Mouse (Mus musculus): ENCODE results near the gene Ttll12. TPM values are rescaled to one million over a fixed set of nuclear protein-coding genes. Genes with fewer than 3 reads are reported as not detected.

Ttll12 gene
- polyA plus RNA-seq, 1 experiment from 2014 or later, result 36.2 TPM

- Histone ChIP-seq H3K9ac (ENCODE audit: low read length) (no peak overlapping the region), H3K4me1 (replicated peaks; ENCODE audit: control insufficient read depth, insufficient read depth, low read length) (peaks cover 4% of the 10 kb centered on the region; the same call in 1 of the 2 replicates), H3K27ac (ENCODE audit: low read depth) (no peak overlapping the region), H3K9me3 (ENCODE audit: control insufficient read depth, low read length) (no peaks in the 10 kb centered on the region), H3K4me3 (ENCODE audit: low read depth, low read length) (no peak overlapping the region), H3K4me2 (ENCODE audit: low read length) (no peak overlapping the region), H3K36me3 (ENCODE audit: control insufficient read depth, insufficient read depth, low read length) (no peaks in the 10 kb centered on the region), H3K27me3 (replicated peaks; ENCODE audit: control insufficient read depth, insufficient read depth, low read length) (peaks cover 33% of the 10 kb centered on the region)
- DNase-seq (ENCODE audit: low spot score), result no peak
- ATAC-seq (replicated peaks; ENCODE audit: low FRiP score, low TSS enrichment, low read depth), result no peak
- 61% methylated on average over 9 of the region's 9 CpGs for WGBS
Observed at GRCm38 (mm10) chr15:83530233-83530632, 64.7 kb downstream of the Ttll12 start.

- Histone ChIP-seq H3K4me1 (replicated peaks; ENCODE audit: control insufficient read depth, insufficient read depth, low read length) (peaks cover 4% of the 10 kb centered on the region; the same call in 1 of the 2 replicates), H3K4me3 (ENCODE audit: low read depth, low read length) (no peak overlapping the region), H3K27ac (ENCODE audit: low read depth) (no peak overlapping the region), H3K27me3 (replicated peaks; ENCODE audit: control insufficient read depth, insufficient read depth, low read length) (peaks cover 37% of the 10 kb centered on the region), H3K9me3 (ENCODE audit: control insufficient read depth, low read length) (no peaks in the 10 kb centered on the region), H3K9ac (ENCODE audit: low read length) (no peak overlapping the region), H3K36me3 (ENCODE audit: control insufficient read depth, insufficient read depth, low read length) (no peaks in the 10 kb centered on the region), H3K4me2 (ENCODE audit: low read length) (no peak overlapping the region)
- 73% methylated on average over 5 of the region's 5 CpGs for WGBS
- DNase-seq (ENCODE audit: low spot score), result no peak
- no peak for ATAC-seq (replicated peaks; ENCODE audit: low FRiP score, low TSS enrichment, low read depth)
Observed at GRCm38 (mm10) chr15:83529765-83530164, 65.2 kb downstream of the Ttll12 start.

- Histone ChIP-seq H3K4me1 (replicated peaks; ENCODE audit: control insufficient read depth, insufficient read depth, low read length) (peaks cover 4% of the 10 kb centered on the region; the same call in 1 of the 2 replicates), H3K9ac (ENCODE audit: low read length) (no peak overlapping the region), H3K9me3 (ENCODE audit: control insufficient read depth, low read length) (no peaks in the 10 kb centered on the region), H3K27ac (ENCODE audit: low read depth) (no peak overlapping the region), H3K27me3 (replicated peaks; ENCODE audit: control insufficient read depth, insufficient read depth, low read length) (peaks cover 41% of the 10 kb centered on the region), H3K36me3 (ENCODE audit: control insufficient read depth, insufficient read depth, low read length) (no peaks in the 10 kb centered on the region), H3K4me2 (ENCODE audit: low read length) (no peak overlapping the region), H3K4me3 (ENCODE audit: low read depth, low read length) (no peak overlapping the region)
- ATAC-seq (replicated peaks; ENCODE audit: low FRiP score, low TSS enrichment, low read depth), result no peak
- 52% methylated on average over 4 of the region's 4 CpGs for WGBS
- no peak for DNase-seq (ENCODE audit: low spot score)
Observed at GRCm38 (mm10) chr15:83528892-83529291, 66.1 kb downstream of the Ttll12 start.

GRCm38 (mm10) chr15:83527747-83528146, 67.2 kb downstream of the Ttll12 start:
- H3K4me3 ChIP-seq (ENCODE audit: low read depth, low read length), result no peak overlapping the region; the same call in 1 of the 2 replicates
- H3K4me1 ChIP-seq (replicated peaks; ENCODE audit: control insufficient read depth, insufficient read depth, low read length), result peaks cover 7% of the 10 kb centered on the region
- no peak overlapping the region for H3K27ac ChIP-seq (ENCODE audit: low read depth)
- DNase-seq (ENCODE audit: low spot score) (no peak), ATAC-seq (replicated peaks; ENCODE audit: low FRiP score, low TSS enrichment, low read depth) (no peak)
- H3K4me2 ChIP-seq (ENCODE audit: low read length), result peak overlapping the region; percentile 95
- H3K9ac ChIP-seq (ENCODE audit: low read length), result no peak overlapping the region
- no peaks in the 10 kb centered on the region for H3K9me3 ChIP-seq (ENCODE audit: control insufficient read depth, low read length)
- WGBS, result 77% methylated on average over 2 of the region's 2 CpGs
- peaks cover 41% of the 10 kb centered on the region for H3K27me3 ChIP-seq (replicated peaks; ENCODE audit: control insufficient read depth, insufficient read depth, low read length)
- H3K36me3 ChIP-seq (ENCODE audit: control insufficient read depth, insufficient read depth, low read length), result no peaks in the 10 kb centered on the region

GRCm38 (mm10) chr15:83527092-83527437, 67.9 kb downstream of the Ttll12 start:
- ATAC-seq (replicated peaks; ENCODE audit: low FRiP score, low TSS enrichment, low read depth), result no peak
- Histone ChIP-seq H3K27ac (ENCODE audit: low read depth) (no peak overlapping the region), H3K27me3 (replicated peaks; ENCODE audit: control insufficient read depth, insufficient read depth, low read length) (peaks cover 41% of the 10 kb centered on the region), H3K9ac (ENCODE audit: low read length) (peak overlapping the region; percentile 20; the same call in 1 of the 2 replicates), H3K4me2 (ENCODE audit: low read length) (peak overlapping the region; percentile 95), H3K36me3 (ENCODE audit: control insufficient read depth, insufficient read depth, low read length) (no peaks in the 10 kb centered on the region), H3K9me3 (ENCODE audit: control insufficient read depth, low read length) (no peaks in the 10 kb centered on the region), H3K4me3 (ENCODE audit: low read depth, low read length) (peak overlapping the region; percentile 55), H3K4me1 (replicated peaks; ENCODE audit: control insufficient read depth, insufficient read depth, low read length) (peaks cover 7% of the 10 kb centered on the region)
- no peak for DNase-seq (ENCODE audit: low spot score)
- 1% methylated on average over 26 of the region's 26 CpGs for WGBS

GRCm38 (mm10) chr15:83526424-83527091, 68.4 kb downstream of the Ttll12 start, which contains the start of gene Bik:
TSS of gene Bik (plus strand) at chr15:83526862.
- peak; percentile 85 for DNase-seq (ENCODE audit: low spot score)
- 0 out of 2 replicates have a peak, but pooled peaks have one; percentile 42 for ATAC-seq (replicated peaks; ENCODE audit: low FRiP score, low TSS enrichment, low read depth)
- Histone ChIP-seq H3K4me1 (replicated peaks; ENCODE audit: control insufficient read depth, insufficient read depth, low read length) (peaks cover 7% of the 10 kb centered on the region), H3K27me3 (replicated peaks; ENCODE audit: control insufficient read depth, insufficient read depth, low read length) (peaks cover 41% of the 10 kb centered on the region), H3K4me3 (ENCODE audit: low read depth, low read length) (peak within 1 kb of the TSS; percentile 55), H3K4me2 (ENCODE audit: low read length) (peak within 1 kb of the TSS; percentile 95), H3K9ac (ENCODE audit: low read length) (peak within 1 kb of the TSS; percentile 20; the same call in 1 of the 2 replicates), H3K9me3 (ENCODE audit: control insufficient read depth, low read length) (no peaks in the 10 kb centered on the region), H3K27ac (ENCODE audit: low read depth) (no peak within 1 kb of the TSS), H3K36me3 (ENCODE audit: control insufficient read depth, insufficient read depth, low read length) (no peaks in the 10 kb centered on the region)
- under 1% methylated on average over 44 of the region's 45 CpGs for WGBS

Other genes starting within 250 kb of the Ttll12 start
- gene Arfgap3, start 244.9 kb downstream of the Ttll12 start, polyA plus RNA-seq (2014; fragmentation: Nextera tagmentation; extraction: Ambion mirVana), result 53.5 and 54.6 TPM in 2 replicates
- gene Pacsin2, start 130.6 kb downstream of the Ttll12 start, polyA plus RNA-seq (2014; fragmentation: Nextera tagmentation; extraction: Ambion mirVana), result 61.0 and 63.9 TPM in 2 replicates
- gene Ttll1, start 84.3 kb downstream of the Ttll12 start, polyA plus RNA-seq (2014; fragmentation: Nextera tagmentation; extraction: Ambion mirVana), result 12.6 and 15.3 TPM in 2 replicates
- gene Bik, start 68.3 kb downstream of the Ttll12 start, polyA plus RNA-seq (2014; fragmentation: Nextera tagmentation; extraction: Ambion mirVana), result 5.1 and 6.0 TPM in 2 replicates
- 95.1 and 107 TPM in 2 replicates for gene Tspo, start 31.6 kb downstream of the Ttll12 start, polyA plus RNA-seq (2014; fragmentation: Nextera tagmentation; extraction: Ambion mirVana)
- gene Mcat, start 31.4 kb downstream of the Ttll12 start, polyA plus RNA-seq (2014; fragmentation: Nextera tagmentation; extraction: Ambion mirVana), result 41.1 and 41.6 TPM in 2 replicates
- gene Scube1, start 129.9 kb upstream of the Ttll12 start, polyA plus RNA-seq (2014; fragmentation: Nextera tagmentation; extraction: Ambion mirVana), result 6.5 and 6.6 TPM in 2 replicates
- gene Mpped1, start 184.3 kb upstream of the Ttll12 start, polyA plus RNA-seq (2014; fragmentation: Nextera tagmentation; extraction: Ambion mirVana), result 0.31 and 0.39 TPM in 2 replicates

Data from intestine, embryonic 14.5 days (tissue).